Mouse (Mus musculus): ENCODE data around the gene Celf5. TPM values are rescaled to one million over a fixed set of nuclear protein-coding genes. Genes with fewer than 3 reads are reported as not detected.
"Not testable (repeated sequence)": the region's sequence is repeated elsewhere in the genome, so short reads cannot be mapped to it uniquely, and the experiment has no call there.

Gene Celf5
- polyA plus RNA-seq, 1 experiment from 2014 or later = 0.42 TPM

DNA sequence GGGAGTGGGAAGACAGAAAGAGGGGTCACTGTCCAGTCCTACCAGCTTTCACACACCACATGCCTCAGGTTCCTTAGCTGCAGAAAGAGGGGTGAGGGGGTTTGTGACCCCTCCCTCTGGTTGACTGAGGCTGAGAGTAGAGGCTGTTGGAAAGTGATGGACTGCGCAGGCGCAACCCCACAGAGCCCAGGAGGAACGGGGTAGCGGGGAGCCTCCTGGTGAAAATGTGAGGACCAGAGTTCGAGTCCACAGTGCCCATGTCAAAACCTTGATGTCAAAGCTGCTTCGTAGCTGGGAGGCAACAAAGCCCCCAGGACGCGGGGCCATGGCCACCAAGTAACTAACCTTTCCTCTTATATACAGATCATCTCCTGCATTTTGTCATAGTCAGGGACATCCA lies 24.9 kb downstream of the Celf5 start:
- WGBS = 81% methylated on average over 8 of the region's 8 CpGs
- H3K27ac ChIP-seq = no peak overlapping the region
- H3K9me3 ChIP-seq = no peaks in the 10 kb centered on the region
- no peak overlapping the region for H3K4me3 ChIP-seq
- H3K27me3 ChIP-seq = peaks cover 100% of the 10 kb centered on the region
- H3K9ac ChIP-seq = no peak overlapping the region
- H3K4me2 ChIP-seq = no peak overlapping the region
- ATAC-seq (ENCODE audit: borderline replicate concordance, extremely low read depth, low FRiP score, low TSS enrichment) = no peak
- no peaks in the 10 kb centered on the region for H3K36me3 ChIP-seq
- H3K4me1 ChIP-seq = peaks cover 11% of the 10 kb centered on the region; the same call in 1 of the 2 replicates

GRCm38 (mm10) chr10:81456983-81457563 lies 25.4 kb downstream of the Celf5 start:
- no peak overlapping the region for H3K9ac ChIP-seq
- H3K4me3 ChIP-seq = no peak overlapping the region
- ATAC-seq (ENCODE audit: borderline replicate concordance, extremely low read depth, low FRiP score, low TSS enrichment) = peak; percentile 20; the same call in 1 of the 2 replicates
- peaks cover 11% of the 10 kb centered on the region; the same call in 1 of the 2 replicates for H3K4me1 ChIP-seq
- H3K27ac ChIP-seq = no peak overlapping the region
- H3K4me2 ChIP-seq = no peak overlapping the region
- WGBS = 40% methylated on average over 12 of the region's 12 CpGs
- H3K9me3 ChIP-seq = no peaks in the 10 kb centered on the region
- H3K27me3 ChIP-seq = peaks cover 100% of the 10 kb centered on the region
- no peaks in the 10 kb centered on the region for H3K36me3 ChIP-seq

GRCm38 (mm10) chr10:81455181-81455895 lies 27.2 kb downstream of the Celf5 start, which contains the start of gene Nfic:
TSS of gene Nfic (minus strand) at chr10:81455635.
- no peaks in the 10 kb centered on the region for H3K9me3 ChIP-seq
- no peak within 1 kb of the TSS for H3K4me2 ChIP-seq
- ATAC-seq (ENCODE audit: borderline replicate concordance, extremely low read depth, low FRiP score, low TSS enrichment) = no peak
- peaks cover 5% of the 10 kb centered on the region; the same call in 1 of the 2 replicates for H3K4me1 ChIP-seq
- peaks cover 100% of the 10 kb centered on the region for H3K27me3 ChIP-seq
- no peaks in the 10 kb centered on the region for H3K36me3 ChIP-seq
- H3K4me3 ChIP-seq = no peak within 1 kb of the TSS
- WGBS = 49% methylated on average over 28 of the region's 28 CpGs
- no peak within 1 kb of the TSS for H3K27ac ChIP-seq
- H3K9ac ChIP-seq = no peak within 1 kb of the TSS

DNA sequence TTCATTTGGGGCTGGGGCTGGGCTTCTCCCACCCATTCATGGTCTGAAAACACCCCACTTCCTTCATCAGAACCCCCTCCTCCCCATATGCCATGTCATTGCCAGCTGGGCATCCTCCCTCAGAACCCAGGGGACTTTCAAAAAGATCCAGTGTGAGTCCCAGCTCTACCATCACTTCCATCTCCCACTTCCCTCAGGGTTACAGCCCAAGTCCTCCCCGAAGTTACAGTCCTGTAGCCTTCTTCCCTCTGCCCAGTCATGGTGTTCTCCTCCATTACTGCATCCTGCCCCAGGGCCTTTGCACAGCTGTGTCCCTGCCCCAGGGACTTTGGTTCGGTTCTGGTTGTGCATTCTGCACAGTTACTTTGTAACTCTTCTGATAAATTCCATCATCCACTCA lies 28.4 kb downstream of the Celf5 start:
- no peak for ATAC-seq (ENCODE audit: borderline replicate concordance, extremely low read depth, low FRiP score, low TSS enrichment)
- Histone ChIP-seq H3K4me3 (no peak overlapping the region), H3K9ac (no peak overlapping the region), H3K4me2 (no peak overlapping the region), H3K27ac (no peak overlapping the region), H3K27me3 (peaks cover 89% of the 10 kb centered on the region), H3K36me3 (no peaks in the 10 kb centered on the region), H3K4me1 (peaks cover 5% of the 10 kb centered on the region; the same call in 1 of the 2 replicates), H3K9me3 (no peaks in the 10 kb centered on the region)
- WGBS = 64% methylated on average over 2 of the region's 2 CpGs

DNA sequence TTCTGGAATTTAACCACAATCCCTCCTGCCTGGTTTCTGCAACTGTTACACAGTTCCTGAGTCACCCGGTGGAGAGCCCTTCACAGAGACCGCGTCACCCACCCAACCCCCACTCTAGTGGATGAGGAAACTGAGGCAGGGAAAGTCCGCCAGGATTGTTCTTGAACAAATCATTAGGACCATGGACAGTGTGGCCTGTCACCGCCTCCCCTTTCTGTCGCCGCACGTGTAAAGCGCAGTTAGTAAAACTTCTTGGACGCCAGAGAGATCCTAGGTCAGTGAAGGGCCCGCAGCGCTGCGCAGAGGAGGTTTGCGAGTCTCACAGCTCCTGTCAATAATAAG lies 29.6 kb downstream of the Celf5 start:
- H3K4me3 ChIP-seq = no peak overlapping the region
- H3K36me3 ChIP-seq = no peaks in the 10 kb centered on the region
- no peak overlapping the region for H3K9ac ChIP-seq
- no peak overlapping the region for H3K4me2 ChIP-seq
- peaks cover 77% of the 10 kb centered on the region for H3K27me3 ChIP-seq
- H3K9me3 ChIP-seq = no peaks in the 10 kb centered on the region
- ATAC-seq (ENCODE audit: borderline replicate concordance, extremely low read depth, low FRiP score, low TSS enrichment) = no peak
- H3K4me1 ChIP-seq = peaks cover 5% of the 10 kb centered on the region; the same call in 1 of the 2 replicates
- 4% methylated on average over 14 of the region's 14 CpGs for WGBS
- H3K27ac ChIP-seq = no peak overlapping the region

DNA sequence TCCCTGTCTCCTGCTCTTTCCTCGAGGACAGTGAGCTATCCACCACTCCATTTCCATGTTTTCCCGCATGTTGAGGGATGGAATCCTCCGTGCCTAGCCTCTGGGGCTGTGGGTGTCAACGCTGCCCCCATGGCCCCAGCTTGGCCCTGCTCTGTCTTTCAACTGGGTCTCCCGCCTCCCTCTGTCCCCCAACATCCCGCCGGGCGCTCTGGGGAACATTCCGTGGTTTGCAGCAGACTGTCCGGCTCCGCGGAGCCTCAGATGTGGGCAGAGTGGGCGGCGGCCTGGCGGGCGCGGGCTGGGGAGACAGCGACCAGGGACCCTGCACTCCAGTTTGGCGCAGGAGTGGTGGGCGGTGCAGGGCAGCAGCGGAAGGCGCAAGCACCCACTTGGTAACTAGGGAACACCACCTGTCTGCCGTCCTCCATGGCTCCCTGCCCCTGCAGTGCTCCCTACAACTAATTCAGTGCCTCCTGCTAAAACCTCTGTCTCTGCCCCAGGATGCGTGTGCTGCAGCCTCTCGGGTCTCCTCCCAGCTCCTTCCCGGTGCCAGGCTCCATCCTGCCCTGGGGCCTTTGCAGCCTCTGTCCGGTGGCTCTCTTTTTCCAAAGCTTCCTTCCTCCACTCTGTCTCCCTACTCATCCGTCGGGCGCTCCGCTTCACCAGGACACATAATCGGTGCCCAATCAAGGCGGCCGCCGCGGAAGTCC lies 30.1 kb downstream of the Celf5 start:
- Histone ChIP-seq H3K4me3 (no peak overlapping the region; the same call in 1 of the 2 replicates), H3K9ac (no peak overlapping the region), H3K27ac (no peak overlapping the region), H3K36me3 (no peaks in the 10 kb centered on the region), H3K4me2 (no peak overlapping the region), H3K9me3 (no peaks in the 10 kb centered on the region), H3K4me1 (peaks cover 5% of the 10 kb centered on the region; the same call in 1 of the 2 replicates), H3K27me3 (peaks cover 72% of the 10 kb centered on the region)
- ATAC-seq (ENCODE audit: borderline replicate concordance, extremely low read depth, low FRiP score, low TSS enrichment) = no peak
- 4% methylated on average over 36 of the region's 36 CpGs for WGBS

DNA sequence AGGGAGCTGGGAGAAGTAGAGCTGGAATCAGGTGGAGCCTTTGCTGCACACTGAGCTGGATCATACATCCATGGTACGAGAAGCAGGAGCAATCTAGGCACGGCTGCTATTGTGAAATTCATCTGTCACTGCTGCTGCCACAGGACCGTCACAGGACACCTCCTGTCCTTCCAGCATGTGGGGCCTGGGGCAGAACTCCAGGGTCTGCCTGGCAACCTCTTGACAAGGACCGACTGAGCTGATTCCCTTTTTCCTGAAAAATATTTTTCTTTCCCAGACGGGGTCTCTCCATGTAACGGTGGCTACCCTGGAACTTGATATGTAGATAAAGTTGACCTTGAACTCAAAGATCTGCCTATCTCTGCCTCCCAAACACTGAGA lies 31.2 kb downstream of the Celf5 start:
- H3K4me2 ChIP-seq = no peak overlapping the region
- WGBS = 36% methylated on average over 6 of the region's 6 CpGs
- no peak overlapping the region for H3K4me3 ChIP-seq
- H3K27ac ChIP-seq = no peak overlapping the region
- H3K36me3 ChIP-seq = no peaks in the 10 kb centered on the region
- peaks cover 61% of the 10 kb centered on the region for H3K27me3 ChIP-seq
- ATAC-seq (ENCODE audit: borderline replicate concordance, extremely low read depth, low FRiP score, low TSS enrichment) = no peak
- H3K9ac ChIP-seq = no peak overlapping the region
- H3K4me1 ChIP-seq = peaks cover 5% of the 10 kb centered on the region; the same call in 1 of the 2 replicates
- no peaks in the 10 kb centered on the region for H3K9me3 ChIP-seq

DNA sequence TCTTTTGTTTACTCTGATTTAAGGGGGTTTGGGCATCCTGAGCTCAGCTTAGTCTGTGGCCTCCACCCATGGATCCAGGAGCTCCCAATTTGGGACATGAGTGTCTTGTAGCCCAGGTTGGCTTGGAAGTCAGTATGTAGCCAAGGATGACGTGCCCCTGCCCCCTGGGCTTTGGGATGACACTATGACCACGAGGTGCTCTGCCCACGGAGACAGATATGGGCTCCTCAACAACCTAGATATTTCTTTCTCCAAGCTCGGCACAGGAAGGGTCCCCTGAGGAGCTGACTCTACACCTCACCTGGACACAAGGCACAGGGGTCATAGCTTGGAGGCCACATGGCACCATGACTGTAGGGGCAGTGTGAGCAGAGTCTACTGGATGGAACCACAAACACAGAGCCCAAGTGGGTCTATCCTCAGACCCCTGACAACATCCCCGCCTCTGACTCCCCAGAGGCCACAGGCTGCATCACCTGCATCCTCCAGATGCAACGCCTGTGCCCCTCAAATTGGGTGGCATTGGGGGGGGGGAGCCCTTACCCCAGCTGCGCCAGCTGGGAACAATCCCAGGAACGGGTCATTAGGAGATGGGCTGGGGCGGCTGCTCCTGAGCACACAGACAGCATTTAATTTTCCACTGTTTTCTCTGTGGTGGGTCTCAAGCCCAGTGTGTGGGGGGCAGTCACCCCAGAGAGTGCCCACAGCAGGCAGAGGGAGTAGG lies 31.7 kb downstream of the Celf5 start:
- no peak overlapping the region for H3K9ac ChIP-seq
- H3K4me3 ChIP-seq = no peak overlapping the region
- no peaks in the 10 kb centered on the region for H3K9me3 ChIP-seq
- peaks cover 56% of the 10 kb centered on the region for H3K27me3 ChIP-seq
- no peaks in the 10 kb centered on the region for H3K36me3 ChIP-seq
- H3K27ac ChIP-seq = no peak overlapping the region
- WGBS = 48% methylated on average over 9 of the region's 9 CpGs
- ATAC-seq (ENCODE audit: borderline replicate concordance, extremely low read depth, low FRiP score, low TSS enrichment) = no peak
- H3K4me1 ChIP-seq = peaks cover 5% of the 10 kb centered on the region; the same call in 1 of the 2 replicates
- H3K4me2 ChIP-seq = no peak overlapping the region

- Histone ChIP-seq H3K36me3 (no peaks in the 10 kb centered on the region), H3K9ac (no peak overlapping the region), H3K27ac (no peak overlapping the region), H3K4me3 (no peak overlapping the region), H3K4me2 (no peak overlapping the region), H3K4me1 (peaks cover 5% of the 10 kb centered on the region; the same call in 1 of the 2 replicates), H3K27me3 (peaks cover 49% of the 10 kb centered on the region), H3K9me3 (no peaks in the 10 kb centered on the region)
- WGBS = under 1% methylated on average over 7 of the region's 7 CpGs
- no peak for ATAC-seq (ENCODE audit: borderline replicate concordance, extremely low read depth, low FRiP score, low TSS enrichment)
Measured at GRCm38 (mm10) chr10:81450140-81450539, 32.4 kb downstream of the Celf5 start.

DNA sequence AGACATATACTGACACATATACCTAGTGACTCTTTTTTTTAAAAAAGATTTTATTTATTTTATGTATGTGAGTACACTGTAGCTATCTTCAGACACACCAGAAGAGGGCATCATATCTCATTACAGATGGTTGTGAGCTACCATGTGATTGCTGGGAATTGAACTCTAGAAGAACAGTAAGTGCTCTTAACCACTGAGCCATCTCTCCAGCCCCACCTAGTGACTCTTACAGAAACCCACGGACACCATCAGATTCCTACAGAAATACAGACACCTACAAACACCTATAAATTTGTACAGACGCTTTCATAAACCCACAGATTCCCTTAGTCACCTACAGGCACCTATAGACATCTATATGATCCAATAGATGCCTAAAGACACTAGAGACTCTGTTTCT lies 37.0 kb downstream of the Celf5 start:
- 32% methylated on average over 2 of the region's 2 CpGs for WGBS
- H3K4me1 ChIP-seq; H3K27me3 ChIP-seq; ATAC-seq (ENCODE audit: borderline replicate concordance, extremely low read depth, low FRiP score, low TSS enrichment); H3K4me3 ChIP-seq; H3K9me3 ChIP-seq; H3K4me2 ChIP-seq; H3K36me3 ChIP-seq; H3K9ac ChIP-seq; H3K27ac ChIP-seq: not testable (repeated sequence)

DNA sequence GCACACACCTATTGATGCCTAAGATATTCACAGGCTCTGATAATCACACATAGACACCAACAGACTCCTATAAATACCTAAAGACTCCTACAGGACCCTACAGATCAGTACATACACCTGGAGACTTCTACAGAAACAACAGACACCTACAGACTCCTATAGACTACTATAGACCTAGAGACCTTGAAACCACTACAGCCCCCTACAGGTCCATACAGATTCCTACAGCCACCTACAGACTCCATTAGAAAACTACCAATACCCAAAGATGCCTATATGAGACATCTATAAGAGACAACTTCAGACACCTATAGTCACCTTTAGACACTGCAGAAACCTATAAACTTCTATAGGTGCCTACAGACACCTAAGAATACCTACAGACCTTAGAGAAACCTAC lies 41.5 kb downstream of the Celf5 start:
- no peak for ATAC-seq (ENCODE audit: borderline replicate concordance, extremely low read depth, low FRiP score, low TSS enrichment)
- no peaks in the 10 kb centered on the region for H3K36me3 ChIP-seq
- H3K9ac ChIP-seq = no peak overlapping the region
- H3K4me1 ChIP-seq = no peaks in the 10 kb centered on the region
- no peak overlapping the region for H3K27ac ChIP-seq
- H3K9me3 ChIP-seq = no peaks in the 10 kb centered on the region
- H3K4me3 ChIP-seq = no peak overlapping the region
- H3K4me2 ChIP-seq = no peak overlapping the region
- no peaks in the 10 kb centered on the region for H3K27me3 ChIP-seq

Measured in lung, embryonic 15.5 days (tissue).